Mouse (Mus musculus): ENCODE results near the gene Ppp1r9a.
"Not testable (repeated sequence)": the region's sequence is repeated elsewhere in the genome, so short reads cannot be mapped to it uniquely, and the experiment has no call there.

DNA sequence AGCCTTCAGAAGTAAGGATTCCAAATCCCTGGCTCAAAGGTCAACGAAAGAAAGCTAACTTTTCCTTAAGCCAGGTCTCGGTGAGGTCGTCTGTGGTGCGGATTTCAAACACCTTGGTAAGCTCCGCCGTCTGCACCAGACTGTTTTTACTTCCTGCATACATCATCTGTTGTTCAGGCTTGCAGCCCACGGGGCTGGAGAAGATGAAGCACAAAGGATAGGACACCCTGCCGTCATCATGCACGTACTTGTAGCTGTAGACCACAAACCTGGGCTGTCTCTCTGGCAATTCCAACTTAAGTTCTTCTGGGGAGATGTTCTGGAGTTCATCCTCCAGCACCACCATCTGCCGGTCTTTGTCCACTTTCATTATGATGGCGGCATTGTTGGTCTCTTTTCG is 9.4 kb upstream of the Ppp1r9a start:
- TF ChIP-seq BHLHE40 (IDR thresholded peaks at IDR 0.05; ENCODE audit: low read depth, low read length); KAT2A (IDR thresholded peaks at IDR 0.05; ENCODE audit: insufficient replicate concordance, low read length); ZNF384 (IDR thresholded peaks at IDR 0.05; ENCODE audit: low read depth, low read length); RAD21 (IDR thresholded peaks at IDR 0.05; ENCODE audit: low read depth, low read length); POLR2A (IDR thresholded peaks at IDR 0.05; ENCODE audit: low read depth, low read length); CTCF (conservative IDR thresholded peaks at IDR 0.05 in 1 of 2, IDR thresholded peaks at IDR 0.05 in 1 of 2; ENCODE audit: low read depth in 2 of 2, low read length in 2 of 2); CHD2 (IDR thresholded peaks at IDR 0.05; ENCODE audit: low read length); TCF12 (IDR thresholded peaks at IDR 0.05; ENCODE audit: low read depth, low read length): not testable (repeated sequence)

Data from CH12.LX (cell line).